Mouse (Mus musculus) hindbrain, embryonic 15.5 days (tissue): ENCODE measurements around the gene Mbtd1. TPM values are rescaled to one million over a fixed set of nuclear protein-coding genes. Genes with fewer than 3 reads are reported as not detected.
A peak's percentile ranks its signal among the peaks of the same experiment; 100 is the strongest.

Experiments
- ATAC-seq: fragments of 200-750 bp; cut with Nextera tagmentation; 2 replicates; pipeline ENCODE4 v1.8.0; 2017; ENCODE audit warnings: low read depth, moderate number of reproducible peaks, moderate TSS enrichment; ENCODE audit not compliant: low FRiP score
- H3K27ac ChIP-seq: fragments of 300-500 bp; sonication (generic); replicated peaks from 2 replicates; pipeline ENCODE4 v1.5.1; 2015; ENCODE audit warnings: mild to moderate bottlenecking, inconsistent platforms
- H3K27me3 ChIP-seq: fragments of 300-500 bp; sonication (generic); 2 replicates; pipeline ENCODE4 v1.6.1; 2015; ENCODE audit warnings: control low read depth, inconsistent platforms
- H3K36me3 ChIP-seq: fragments of 300-500 bp; sonication (generic); 2 replicates; pipeline ENCODE4 v1.6.1; 2015; ENCODE audit warnings: control low read depth, inconsistent platforms
- H3K4me1 ChIP-seq: fragments of 300-500 bp; sonication (generic); replicated peaks from 2 replicates; pipeline ENCODE4 v1.6.1; 2015; ENCODE audit warnings: control low read depth, inconsistent platforms
- H3K4me2 ChIP-seq: fragments of 300-500 bp; sonication (generic); 2 replicates; pipeline ENCODE4 v1.6.1; 2015; ENCODE audit warnings: moderate library complexity, mild to moderate bottlenecking, inconsistent platforms
- H3K4me3 ChIP-seq: fragments of 300-500 bp; sonication (generic); 2 replicates; pipeline ENCODE4 v1.5.1; 2015; ENCODE audit warnings: mild to moderate bottlenecking, inconsistent platforms
- H3K9ac ChIP-seq: fragments of 300-500 bp; sonication (generic); 2 replicates; pipeline ENCODE4 v1.6.1; 2015; ENCODE audit warnings: inconsistent platforms
- H3K9me3 ChIP-seq: fragments of 300-500 bp; sonication (generic); 2 replicates; pipeline ENCODE4 v1.6.1; 2016; ENCODE audit warnings: control low read depth, inconsistent platforms
- WGBS: fragments of 180-500 bp; shearing (Covaris S2); methylation state at CpG from one replicate; pipeline ENCODE4 v1.1.7; 2015; 5-methylcytosine and 5-hydroxymethylcytosine counted together
- polyA plus RNA-seq: library from polyadenylated mRNA; unstranded; fragments of >200 nt; fragmentation: Nextera tagmentation; extraction: Ambion mirVana; gene quantifications from 2 replicates; pipeline ENCODE4 v1.2.1, GENCODE M21; 2015

Mbtd1 gene
- polyA plus RNA-seq, 1 experiment from 2014 or later: 22.3 TPM

GRCm38 (mm10) chr11:93954738-93955255 is 69.1 kb downstream of the Mbtd1 start:
- peak overlapping the region; percentile 88 for H3K27ac ChIP-seq
- H3K36me3 ChIP-seq: peaks cover 36% of the 10 kb centered on the region
- H3K27me3 ChIP-seq: no peaks in the 10 kb centered on the region
- peak overlapping the region; percentile 67 for H3K9ac ChIP-seq
- WGBS: 46% methylated on average over 13 of the region's 13 CpGs
- H3K9me3 ChIP-seq: no peaks in the 10 kb centered on the region
- H3K4me2 ChIP-seq: peak overlapping the region; percentile 75
- H3K4me1 ChIP-seq: peaks cover 33% of the 10 kb centered on the region
- no peak for ATAC-seq
- peak overlapping the region; percentile 76 for H3K4me3 ChIP-seq

GRCm38 (mm10) chr11:93955256-93956150 is 69.9 kb downstream of the Mbtd1 start:
- peak overlapping the region; percentile 76 for H3K4me3 ChIP-seq
- peak overlapping the region; percentile 88 for H3K27ac ChIP-seq
- ATAC-seq: peak; percentile 95
- H3K9me3 ChIP-seq: no peaks in the 10 kb centered on the region
- peak overlapping the region; percentile 75 for H3K4me2 ChIP-seq
- H3K4me1 ChIP-seq: peaks cover 33% of the 10 kb centered on the region
- no peaks in the 10 kb centered on the region for H3K27me3 ChIP-seq
- under 1% methylated on average over 67 of the region's 67 CpGs for WGBS
- peak overlapping the region; percentile 67 for H3K9ac ChIP-seq
- peaks cover 37% of the 10 kb centered on the region for H3K36me3 ChIP-seq

- peak within 1 kb of the TSS; percentile 75 for H3K4me2 ChIP-seq
- WGBS: 3% methylated on average over 6 of the region's 6 CpGs
- peaks cover 36% of the 10 kb centered on the region for H3K36me3 ChIP-seq
- H3K4me3 ChIP-seq: peak within 1 kb of the TSS; percentile 76
- no peaks in the 10 kb centered on the region for H3K9me3 ChIP-seq
- H3K9ac ChIP-seq: peak within 1 kb of the TSS; percentile 67
- ATAC-seq: peak; percentile 13; the same call in 1 of the 2 replicates
- H3K4me1 ChIP-seq: peaks cover 33% of the 10 kb centered on the region
- peak within 1 kb of the TSS; percentile 88 for H3K27ac ChIP-seq
- H3K27me3 ChIP-seq: no peaks in the 10 kb centered on the region
Observed at GRCm38 (mm10) chr11:93956159-93956558, 70.5 kb downstream of the Mbtd1 start, which contains the start of gene Nme2. Nme2 (minus strand) TSS chr11:93956259.

- H3K9ac ChIP-seq: no peak overlapping the region
- 94% methylated on average over 2 of the region's 2 CpGs for WGBS
- H3K27ac ChIP-seq: no peak overlapping the region; the same call in 1 of the 2 replicates
- no peak overlapping the region for H3K4me3 ChIP-seq
- peaks cover 32% of the 10 kb centered on the region for H3K4me1 ChIP-seq
- no peaks in the 10 kb centered on the region for H3K9me3 ChIP-seq
- ATAC-seq: no peak
- no peak overlapping the region for H3K4me2 ChIP-seq
- no peaks in the 10 kb centered on the region for H3K27me3 ChIP-seq
- peaks cover 43% of the 10 kb centered on the region for H3K36me3 ChIP-seq
Observed at GRCm38 (mm10) chr11:93957031-93957555, 71.4 kb downstream of the Mbtd1 start.

GRCm38 (mm10) chr11:93957746-93958145 is 72.1 kb downstream of the Mbtd1 start:
- H3K4me1 ChIP-seq: peaks cover 25% of the 10 kb centered on the region
- H3K4me2 ChIP-seq: no peak overlapping the region
- ATAC-seq: no peak
- no peaks in the 10 kb centered on the region for H3K27me3 ChIP-seq
- H3K4me3 ChIP-seq: no peak overlapping the region
- no peaks in the 10 kb centered on the region for H3K9me3 ChIP-seq
- H3K36me3 ChIP-seq: peaks cover 46% of the 10 kb centered on the region
- no peak overlapping the region for H3K27ac ChIP-seq
- H3K9ac ChIP-seq: no peak overlapping the region
- 84% methylated on average over 4 of the region's 4 CpGs for WGBS

GRCm38 (mm10) chr11:93961482-93961881 is 75.8 kb downstream of the Mbtd1 start:
- ATAC-seq: no peak

GRCm38 (mm10) chr11:93963013-93963412 is 77.4 kb downstream of the Mbtd1 start:
- Histone ChIP-seq H3K36me3 (peaks cover 74% of the 10 kb centered on the region), H3K27ac (no peak overlapping the region), H3K9me3 (no peaks in the 10 kb centered on the region), H3K4me1 (peaks cover 20% of the 10 kb centered on the region), H3K9ac (no peak overlapping the region), H3K27me3 (no peaks in the 10 kb centered on the region), H3K4me3 (no peak overlapping the region), H3K4me2 (no peak overlapping the region)
- ATAC-seq: no peak
- WGBS: 78% methylated on average over 4 of the region's 4 CpGs

More at GRCm38 (mm10) chr11:93961482-93961881, 75.8 kb downstream of the Mbtd1 start:
- Histone ChIP-seq H3K36me3 (peaks cover 76% of the 10 kb centered on the region), H3K4me1 (peaks cover 11% of the 10 kb centered on the region), H3K4me3 (no peak overlapping the region), H3K27ac (no peak overlapping the region), H3K27me3 (no peaks in the 10 kb centered on the region), H3K4me2 (no peak overlapping the region), H3K9me3 (no peaks in the 10 kb centered on the region), H3K9ac (no peak overlapping the region)
- 91% methylated on average over 6 of the region's 6 CpGs for WGBS

- peaks cover 51% of the 10 kb centered on the region for H3K36me3 ChIP-seq
- no peak overlapping the region for H3K4me3 ChIP-seq
- H3K4me2 ChIP-seq: no peak overlapping the region
- H3K9ac ChIP-seq: no peak overlapping the region
- no peak overlapping the region for H3K27ac ChIP-seq
- WGBS: 95% methylated on average over 6 of the region's 6 CpGs
- peaks cover 27% of the 10 kb centered on the region for H3K4me1 ChIP-seq
- no peak for ATAC-seq
- H3K27me3 ChIP-seq: no peaks in the 10 kb centered on the region
- no peaks in the 10 kb centered on the region for H3K9me3 ChIP-seq
Observed at GRCm38 (mm10) chr11:93965391-93965790, 79.7 kb downstream of the Mbtd1 start.

- Histone ChIP-seq H3K36me3 (peaks cover 34% of the 10 kb centered on the region), H3K27me3 (no peaks in the 10 kb centered on the region), H3K4me1 (peaks cover 27% of the 10 kb centered on the region), H3K4me2 (peak overlapping the region; percentile 74), H3K27ac (peak overlapping the region; percentile 90), H3K9ac (peak overlapping the region; percentile 76), H3K4me3 (peak overlapping the region; percentile 96), H3K9me3 (no peaks in the 10 kb centered on the region)
- WGBS: 5% methylated on average over 11 of the region's 11 CpGs
- no peak for ATAC-seq
Observed at GRCm38 (mm10) chr11:93967381-93967780, 81.7 kb downstream of the Mbtd1 start.

- ATAC-seq: peak; percentile 97
- Histone ChIP-seq H3K36me3 (peaks cover 25% of the 10 kb centered on the region), H3K27me3 (no peaks in the 10 kb centered on the region), H3K4me1 (peaks cover 27% of the 10 kb centered on the region), H3K4me3 (peak within 1 kb of the TSS; percentile 96), H3K9ac (peak within 1 kb of the TSS; percentile 76), H3K9me3 (no peaks in the 10 kb centered on the region), H3K4me2 (peak within 1 kb of the TSS; percentile 74), H3K27ac (peak within 1 kb of the TSS; percentile 90)
- under 1% methylated on average over 40 of the region's 40 CpGs for WGBS
Observed at GRCm38 (mm10) chr11:93968005-93968847, 82.6 kb downstream of the Mbtd1 start, which contains the start of the genes Gm20390 and Nme1. Gm20390 (minus strand) TSS chr11:93968293. Nme1 (minus strand) TSS chr11:93968521.

- Histone ChIP-seq H3K9ac (peak overlapping the region; percentile 34; the same call in 1 of the 2 replicates), H3K36me3 (peaks cover 20% of the 10 kb centered on the region), H3K9me3 (no peaks in the 10 kb centered on the region), H3K27me3 (no peaks in the 10 kb centered on the region), H3K4me3 (peak overlapping the region; percentile 96; the same call in 1 of the 2 replicates), H3K4me1 (peaks cover 27% of the 10 kb centered on the region), H3K4me2 (peak overlapping the region; percentile 48), H3K27ac (peak overlapping the region; percentile 90)
- 50% methylated on average over 6 of the region's 6 CpGs for WGBS
- no peak for ATAC-seq
Observed at GRCm38 (mm10) chr11:93968848-93969128, 83.1 kb downstream of the Mbtd1 start.
